Mouse (Mus musculus) stomach, embryonic 16.5 days (tissue): ENCODE results near the gene Gm19426. TPM values are rescaled to one million over a fixed set of nuclear protein-coding genes. Genes with fewer than 3 reads are reported as not detected.

ENCODE experiments used
- ATAC-seq: fragments of 200-750 bp; cut with Nextera tagmentation; 2 replicates; pipeline ENCODE4 v1.8.0; 2017; ENCODE audit warnings: moderate number of reproducible peaks, moderate TSS enrichment; ENCODE audit not compliant: insufficient read depth, low FRiP score
- H3K27ac ChIP-seq: fragments of 300-500 bp; sonication (generic); 2 replicates; pipeline ENCODE4 v1.5.1; 2014; ENCODE audit warnings: low read length
- H3K27me3 ChIP-seq: fragments of 300-500 bp; sonication (generic); 2 replicates; pipeline ENCODE4 v1.6.1; 2014; ENCODE audit warnings: low read length, control low read depth, mixed read lengths; ENCODE audit not compliant: control insufficient read depth, insufficient read depth
- H3K36me3 ChIP-seq: fragments of 300-500 bp; sonication (generic); 2 replicates; pipeline ENCODE4 v1.6.1; 2014; ENCODE audit warnings: low read length; ENCODE audit not compliant: control insufficient read depth, insufficient read depth
- H3K4me1 ChIP-seq: fragments of 300-500 bp; sonication (generic); 2 replicates; pipeline ENCODE4 v1.6.1; 2014; ENCODE audit warnings: low read length, control low read depth, mixed read lengths; ENCODE audit not compliant: control insufficient read depth, insufficient read depth
- H3K4me2 ChIP-seq: fragments of 300-500 bp; sonication (generic); 2 replicates; pipeline ENCODE4 v1.6.1; 2014; ENCODE audit warnings: low read depth, low read length, mixed read lengths
- H3K4me3 ChIP-seq: fragments of 300-500 bp; sonication (generic); replicated peaks from 2 replicates; pipeline ENCODE4 v1.5.1; 2014; ENCODE audit warnings: mild to moderate bottlenecking, low read length
- H3K9ac ChIP-seq: fragments of 300-500 bp; sonication (generic); 2 replicates; pipeline ENCODE4 v1.6.1; 2014; ENCODE audit warnings: low read length
- H3K9me3 ChIP-seq: fragments of 300-500 bp; sonication (generic); replicated peaks from 2 replicates; pipeline ENCODE4 v1.6.1; 2016; ENCODE audit warnings: low read length, control low read depth; ENCODE audit not compliant: control insufficient read depth
- WGBS: fragments of 180-500 bp; shearing (Covaris S2); extraction: QIAGEN DNeasy Blood & Tissue Kit; methylation state at CpG from one replicate; pipeline ENCODE4 v1.1.7; 2014; 5-methylcytosine and 5-hydroxymethylcytosine counted together
- microRNA counts: library from miRNA; unstranded; fragments of <30 nt; microRNA quantifications from one replicate; lab custom pipeline; 2016
- microRNA-seq: library from miRNA; unstranded; fragments of <30 nt; microRNA quantifications from one replicate; pipeline ENCODE4, GENCODE M21; 2016
- polyA plus RNA-seq: library from polyadenylated mRNA; unstranded; fragments of >200 nt; fragmentation: Nextera tagmentation; extraction: Ambion mirVana; gene quantifications from 2 replicates; pipeline ENCODE4 v1.2.1, GENCODE M21; 2015

Gm19426 gene
- polyA plus RNA-seq, 1 experiment from 2014 or later: 5.7 TPM

GRCm38 (mm10) chr2:84707523-84707922 lies 35.9 kb downstream of the Gm19426 start:
- H3K4me1 ChIP-seq: peaks cover 9% of the 10 kb centered on the region; the same call in 1 of the 2 replicates

GRCm38 (mm10) chr2:84705295-84705694 lies 38.2 kb downstream of the Gm19426 start:
- Histone ChIP-seq H3K27me3 (no peaks in the 10 kb centered on the region), H3K4me2 (peak overlapping the region; percentile 25; the same call in 1 of the 2 replicates), H3K4me1 (0 out of 2 replicates have a peak, but pooled peaks cover 4% of the 10 kb centered on the region), H3K27ac (peak overlapping the region; percentile 86), H3K9ac (no peak overlapping the region), H3K4me3 (no peak overlapping the region), H3K9me3 (no peaks in the 10 kb centered on the region), H3K36me3 (no peaks in the 10 kb centered on the region)
- WGBS: 81% methylated on average over 1 of the region's 1 CpGs
- ATAC-seq: peak; percentile 64; the same call in 1 of the 2 replicates

More at GRCm38 (mm10) chr2:84707523-84707922, 35.9 kb downstream of the Gm19426 start:
- H3K9me3 ChIP-seq: no peaks in the 10 kb centered on the region
- no peak overlapping the region for H3K9ac ChIP-seq
- no peak for ATAC-seq
- no peaks in the 10 kb centered on the region for H3K36me3 ChIP-seq
- H3K4me3 ChIP-seq: no peak overlapping the region
- no peak overlapping the region for H3K27ac ChIP-seq
- 84% methylated on average over 1 of the region's 1 CpGs for WGBS
- no peaks in the 10 kb centered on the region for H3K27me3 ChIP-seq
- no peak overlapping the region for H3K4me2 ChIP-seq

DNA sequence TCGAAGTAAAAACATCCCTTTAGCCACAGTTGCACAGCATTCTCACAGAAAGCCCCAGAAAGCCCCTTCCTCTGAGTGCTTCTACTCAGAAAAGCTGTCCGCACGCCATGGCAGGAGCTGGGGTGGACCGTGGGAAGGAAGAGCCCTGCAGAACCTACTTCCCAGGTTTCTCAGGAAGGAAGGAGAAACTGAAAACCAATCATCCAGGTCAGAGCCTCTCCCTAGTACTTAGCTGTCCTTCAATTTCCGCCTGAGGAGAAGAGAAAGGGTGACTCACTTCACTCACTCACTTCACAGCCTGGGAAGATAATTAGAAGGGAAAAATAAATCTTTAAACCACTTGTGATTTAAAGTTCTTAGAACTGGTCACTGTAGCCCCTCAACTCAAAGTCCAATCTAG lies 39.1 kb downstream of the Gm19426 start:
- Histone ChIP-seq H3K27ac (peak overlapping the region; percentile 86), H3K4me3 (no peak overlapping the region), H3K9ac (no peak overlapping the region), H3K9me3 (no peaks in the 10 kb centered on the region), H3K4me2 (peak overlapping the region; percentile 25; the same call in 1 of the 2 replicates), H3K36me3 (no peaks in the 10 kb centered on the region), H3K27me3 (no peaks in the 10 kb centered on the region), H3K4me1 (0 out of 2 replicates have a peak, but pooled peaks cover 4% of the 10 kb centered on the region)
- 74% methylated on average over 5 of the region's 5 CpGs for WGBS
- ATAC-seq: no peak

GRCm38 (mm10) chr2:84703497-84703896 lies 40.0 kb downstream of the Gm19426 start:
- H3K9me3 ChIP-seq: no peaks in the 10 kb centered on the region
- H3K4me3 ChIP-seq: no peak overlapping the region
- WGBS: 89% methylated on average over 1 of the region's 1 CpGs
- no peak for ATAC-seq
- no peaks in the 10 kb centered on the region for H3K27me3 ChIP-seq
- no peaks in the 10 kb centered on the region for H3K36me3 ChIP-seq
- H3K9ac ChIP-seq: no peak overlapping the region
- no peak overlapping the region for H3K27ac ChIP-seq
- H3K4me2 ChIP-seq: no peak overlapping the region
- H3K4me1 ChIP-seq: 0 out of 2 replicates have a peak, but pooled peaks cover 4% of the 10 kb centered on the region

- WGBS: 69% methylated on average over 5 of the region's 5 CpGs
- Histone ChIP-seq H3K9me3 (no peaks in the 10 kb centered on the region), H3K27me3 (no peaks in the 10 kb centered on the region), H3K27ac (no peak overlapping the region), H3K4me2 (no peak overlapping the region), H3K36me3 (peaks cover 9% of the 10 kb centered on the region), H3K9ac (no peak overlapping the region), H3K4me3 (no peak overlapping the region), H3K4me1 (no peaks in the 10 kb centered on the region)
- ATAC-seq: peak; percentile 77; the same call in 1 of the 2 replicates
Observed at GRCm38 (mm10) chr2:84695007-84695695, 48.3 kb downstream of the Gm19426 start.

MicroRNAs encoded within 50 kb of the gene (microRNA counts, 519-probe panel; counts per million panel counts)
- 4,836 counts per million, percentile 100 among the panel's probes with 10 or more counts for microRNA mmu-miR-130a (lab: Ali Mortazavi, UCI)

Small RNA genes lying within 50 kb of the gene (microRNA-seq; reads per million reads assigned to microRNA genes)
- gene Mir130a: 27,825 reads per million, percentile 98 among the genes with 10 or more reads in this experiment

Other genes starting within 250 kb of the Gm19426 start
- gene Ctnnd1, start 92.9 kb downstream of the Gm19426 start, polyA plus RNA-seq: 75.7 and 84.4 TPM in 2 replicates
- 0.26 TPM in 2 replicates for gene Btbd18, start 84.6 kb downstream of the Gm19426 start, polyA plus RNA-seq
- gene Selenoh, start 72.9 kb downstream of the Gm19426 start, polyA plus RNA-seq: 184 and 203 TPM in 2 replicates
- not detected in 2 replicates for gene Gm28635, start 65.6 kb downstream of the Gm19426 start, polyA plus RNA-seq
- gene Med19, start 65.3 kb downstream of the Gm19426 start, polyA plus RNA-seq: 27.2 and 28.3 TPM in 2 replicates
- gene Tmx2, start 64.5 kb downstream of the Gm19426 start, polyA plus RNA-seq: 125 and 127 TPM in 2 replicates
- gene Zdhhc5, start 28.5 kb downstream of the Gm19426 start, polyA plus RNA-seq: 36.9 and 40.0 TPM in 2 replicates
- gene Clp1, start 16.3 kb downstream of the Gm19426 start, polyA plus RNA-seq: 26.6 and 28.4 TPM in 2 replicates
- gene Ypel4, start 9.6 kb downstream of the Gm19426 start, polyA plus RNA-seq: 7.4 and 8.0 TPM in 2 replicates
- gene Serping1, start 31.8 kb upstream of the Gm19426 start, polyA plus RNA-seq: 98.2 and 102 TPM in 2 replicates
- gene Ube2l6, start 55.2 kb upstream of the Gm19426 start, polyA plus RNA-seq: 67.7 and 68.9 TPM in 2 replicates
- gene Smtnl1, start 79.0 kb upstream of the Gm19426 start, polyA plus RNA-seq: 0.42 and 1.7 TPM in 2 replicates
- gene Timm10, start 83.3 kb upstream of the Gm19426 start, polyA plus RNA-seq: 36.7 and 45.6 TPM in 2 replicates
- 20.8 TPM in 2 replicates for gene Slc43a1, start 95.2 kb upstream of the Gm19426 start, polyA plus RNA-seq
- 0.37 TPM in 1 of 2 replicates, not detected in the other for gene Rtn4rl2, start 143.1 kb upstream of the Gm19426 start, polyA plus RNA-seq
- gene Slc43a3, start 192.9 kb upstream of the Gm19426 start, polyA plus RNA-seq: 37.3 and 41.9 TPM in 2 replicates
- 2.2 and 2.4 TPM in 2 replicates for gene Prg2, start 236.8 kb upstream of the Gm19426 start, polyA plus RNA-seq
- 0.28 TPM in 1 of 2 replicates, not detected in the other for gene Prg3, start 244.6 kb upstream of the Gm19426 start, polyA plus RNA-seq